Mouse (Mus musculus): ENCODE measurements around the gene C1qtnf6. TPM values are rescaled to one million over a fixed set of nuclear protein-coding genes. Genes with fewer than 3 reads are reported as not detected.

Gene C1qtnf6
- polyA plus RNA-seq (2012; rRNA removed), result 7.9 and 8.1 TPM in 2 replicates

DNA sequence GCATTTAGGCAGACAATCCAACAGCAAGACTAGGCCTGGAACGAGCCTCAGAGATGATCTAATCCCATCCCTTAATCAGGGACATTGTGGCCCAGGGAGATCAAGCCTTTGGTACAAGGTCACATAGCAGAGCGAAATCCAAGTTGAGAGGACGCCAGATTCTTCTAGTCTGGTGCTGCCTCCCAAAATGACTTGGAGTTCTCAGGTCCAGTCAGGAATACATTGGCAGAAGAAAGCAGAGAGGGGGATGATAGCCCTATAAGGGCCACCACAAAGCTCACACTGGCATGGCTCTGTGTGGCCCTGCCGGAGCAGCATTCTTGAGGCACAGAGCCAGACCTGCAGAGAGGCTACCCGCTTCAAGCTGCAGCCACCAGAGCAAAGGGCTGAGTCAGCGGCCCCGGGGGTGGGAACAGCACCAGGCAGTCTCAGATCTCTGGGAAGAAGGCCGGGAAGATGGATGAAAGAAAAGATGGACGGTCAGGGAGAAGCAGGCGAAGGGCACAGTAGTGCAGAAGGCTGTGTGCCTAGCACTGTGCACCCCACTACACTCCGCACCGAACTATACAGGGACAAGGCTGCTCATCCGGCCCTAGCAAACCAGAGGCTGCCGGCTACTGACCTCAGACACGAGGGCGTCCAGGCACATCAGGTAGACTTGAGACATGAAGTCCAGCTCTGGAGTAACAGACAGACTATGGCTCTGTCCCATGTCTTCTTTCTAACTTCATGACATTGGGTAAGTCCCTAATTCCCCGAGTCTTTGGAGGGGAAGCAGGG, at the start of gene C1qtnf6:
Gene C1qtnf6, minus strand, starts transcription at position 746 of the 780 bp plus-strand sequence.
- peaks cover 37% of the 10 kb centered on the region for H3K4me1 ChIP-seq (ENCODE audit: control insufficient read depth, insufficient read depth, insufficient read length, low read length)
- H3K27me3 ChIP-seq (ENCODE audit: control insufficient read depth, insufficient read depth, low read length), result no peaks in the 10 kb centered on the region
- peak within 1 kb of the TSS; percentile 73 for H3K27ac ChIP-seq (ENCODE audit: insufficient read depth, low read depth, low read length)
- 72% methylated on average over 17 of the region's 17 CpGs for WGBS
- TF ChIP-seq POLR2A (IDR thresholded peaks at IDR 0.05; ENCODE audit: low read depth, low read length) (no peak), CTCF (IDR thresholded peaks at IDR 0.05; ENCODE audit: extremely low read depth, insufficient read length, insufficient replicate concordance, low read depth, low read length) (no peak)
- H3K4me3 ChIP-seq (ENCODE audit: low read depth, low read length), result peak within 1 kb of the TSS; percentile 59
- H3K36me3 ChIP-seq (ENCODE audit: control insufficient read depth, insufficient read depth, low read length), result no peaks in the 10 kb centered on the region

DNA sequence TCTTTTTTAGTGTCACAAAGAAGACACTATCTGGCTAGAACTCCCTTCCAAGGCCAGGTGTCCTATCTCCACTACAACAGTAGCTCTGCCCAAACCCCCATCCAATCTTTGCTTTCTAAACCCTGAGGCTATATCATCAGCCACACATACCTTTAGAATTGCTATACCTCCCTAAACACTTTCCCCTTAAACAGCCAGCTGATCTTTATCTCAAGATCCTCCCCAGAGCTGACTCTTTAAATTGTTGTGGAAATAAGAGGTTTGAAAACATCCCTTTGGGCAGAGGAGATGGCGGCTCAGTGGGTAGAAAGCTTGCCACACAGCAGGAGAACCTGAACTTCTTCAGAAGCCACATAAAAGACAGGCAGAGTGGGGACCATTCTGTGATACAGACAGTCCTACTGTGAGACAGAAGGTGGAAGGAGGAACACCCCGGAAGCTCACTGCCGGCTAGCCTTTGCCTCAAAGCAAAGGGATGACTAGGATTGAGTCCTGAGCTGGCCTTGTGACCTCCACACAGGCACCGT, 45.1 kb upstream of the C1qtnf6 start:
- Histone ChIP-seq H3K27me3 (ENCODE audit: control insufficient read depth, insufficient read depth, low read length) (no peaks in the 10 kb centered on the region), H3K4me1 (ENCODE audit: control insufficient read depth, insufficient read depth, insufficient read length, low read length) (peaks cover 10% of the 10 kb centered on the region; the same call in 1 of the 2 replicates), H3K36me3 (ENCODE audit: control insufficient read depth, insufficient read depth, low read length) (no peaks in the 10 kb centered on the region), H3K4me3 (ENCODE audit: low read depth, low read length) (no peak overlapping the region), H3K27ac (ENCODE audit: insufficient read depth, low read depth, low read length) (no peak overlapping the region)
- TF ChIP-seq CTCF (IDR thresholded peaks at IDR 0.05; ENCODE audit: extremely low read depth, insufficient read length, insufficient replicate concordance, low read depth, low read length), result no peak
- no peak for TF ChIP-seq POLR2A (IDR thresholded peaks at IDR 0.05; ENCODE audit: low read depth, low read length)
- 78% methylated on average over 4 of the region's 4 CpGs for WGBS

DNA sequence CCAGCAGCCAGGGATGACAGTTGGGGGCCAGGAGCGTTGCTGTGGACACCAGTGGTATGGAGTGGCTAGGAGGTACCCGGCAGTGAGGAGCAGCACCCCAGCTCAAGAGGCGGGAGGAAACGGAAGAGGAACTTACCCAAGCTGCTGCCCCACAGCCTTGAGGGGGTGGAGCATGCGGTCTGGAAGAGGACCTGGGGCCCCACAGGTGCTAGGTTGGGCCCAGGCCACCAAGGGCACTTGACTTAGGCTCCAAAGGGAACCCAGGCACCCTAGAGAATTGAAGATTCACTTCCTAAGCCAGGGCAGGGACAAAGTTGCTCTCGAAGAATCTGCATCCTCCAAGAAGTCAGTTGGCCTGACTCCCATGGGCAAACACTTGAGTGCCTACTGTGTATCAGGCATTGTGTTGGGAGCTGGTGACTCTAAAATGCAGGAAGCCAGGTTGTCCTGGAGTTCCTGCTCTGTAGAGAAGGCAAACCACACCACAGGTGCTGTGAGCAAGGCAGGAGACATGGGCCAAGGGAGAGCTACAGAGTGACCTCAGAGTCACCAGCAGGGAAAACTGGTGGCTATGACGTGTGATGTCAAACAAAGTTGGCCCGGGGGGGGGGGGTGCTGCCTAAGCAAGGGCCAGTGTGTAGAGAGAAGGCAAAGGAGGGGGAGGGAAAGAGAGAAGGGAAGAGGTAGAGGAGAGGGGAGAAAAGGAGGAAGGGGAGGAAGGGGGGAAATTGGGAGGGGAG, 41.6 kb upstream of the C1qtnf6 start, which contains the start of gene Rac2:
Gene Rac2, minus strand, starts transcription at position 126 of the 740 bp plus-strand sequence.
- peak within 1 kb of the TSS; percentile 75 for H3K27ac ChIP-seq (ENCODE audit: insufficient read depth, low read depth, low read length)
- no peaks in the 10 kb centered on the region for H3K27me3 ChIP-seq (ENCODE audit: control insufficient read depth, insufficient read depth, low read length)
- H3K4me1 ChIP-seq (ENCODE audit: control insufficient read depth, insufficient read depth, insufficient read length, low read length), result 0 out of 2 replicates have a peak, but pooled peaks cover 6% of the 10 kb centered on the region
- no peaks in the 10 kb centered on the region for H3K36me3 ChIP-seq (ENCODE audit: control insufficient read depth, insufficient read depth, low read length)
- peak within 1 kb of the TSS; percentile 63 for H3K4me3 ChIP-seq (ENCODE audit: low read depth, low read length)
- TF ChIP-seq POLR2A (IDR thresholded peaks at IDR 0.05; ENCODE audit: low read depth, low read length), result 0 out of 2 replicates have a peak, but pooled peaks have one; percentile 20
- no peak for TF ChIP-seq CTCF (IDR thresholded peaks at IDR 0.05; ENCODE audit: extremely low read depth, insufficient read length, insufficient replicate concordance, low read depth, low read length)
- 52% methylated on average over 8 of the region's 8 CpGs for WGBS

DNA sequence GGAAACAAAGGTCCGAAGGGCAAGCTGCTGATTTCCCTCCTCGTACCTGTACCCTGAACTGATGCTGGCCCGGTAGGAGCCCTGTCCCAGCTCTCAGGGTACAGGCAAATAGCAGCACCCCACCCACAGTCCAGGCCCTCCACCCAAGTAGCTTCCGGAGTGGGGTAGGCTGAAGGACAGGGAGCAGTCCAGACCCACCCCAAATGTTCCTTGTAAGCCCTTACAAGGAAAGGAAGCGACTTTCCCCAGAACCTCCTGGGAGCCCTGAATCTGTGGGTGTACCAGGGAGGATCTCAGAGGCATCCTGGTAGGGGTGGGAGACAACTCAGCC, 41.0 kb upstream of the C1qtnf6 start:
- no peak for TF ChIP-seq CTCF (IDR thresholded peaks at IDR 0.05; ENCODE audit: extremely low read depth, insufficient read length, insufficient replicate concordance, low read depth, low read length)
- no peak for TF ChIP-seq POLR2A (IDR thresholded peaks at IDR 0.05; ENCODE audit: low read depth, low read length)
- 0 out of 2 replicates have a peak, but pooled peaks cover 6% of the 10 kb centered on the region for H3K4me1 ChIP-seq (ENCODE audit: control insufficient read depth, insufficient read depth, insufficient read length, low read length)
- H3K4me3 ChIP-seq (ENCODE audit: low read depth, low read length), result peak overlapping the region; percentile 63
- no peaks in the 10 kb centered on the region for H3K27me3 ChIP-seq (ENCODE audit: control insufficient read depth, insufficient read depth, low read length)
- H3K36me3 ChIP-seq (ENCODE audit: control insufficient read depth, insufficient read depth, low read length), result no peaks in the 10 kb centered on the region
- WGBS, result 63% methylated on average over 5 of the region's 5 CpGs
- H3K27ac ChIP-seq (ENCODE audit: insufficient read depth, low read depth, low read length), result peak overlapping the region; percentile 75

DNA sequence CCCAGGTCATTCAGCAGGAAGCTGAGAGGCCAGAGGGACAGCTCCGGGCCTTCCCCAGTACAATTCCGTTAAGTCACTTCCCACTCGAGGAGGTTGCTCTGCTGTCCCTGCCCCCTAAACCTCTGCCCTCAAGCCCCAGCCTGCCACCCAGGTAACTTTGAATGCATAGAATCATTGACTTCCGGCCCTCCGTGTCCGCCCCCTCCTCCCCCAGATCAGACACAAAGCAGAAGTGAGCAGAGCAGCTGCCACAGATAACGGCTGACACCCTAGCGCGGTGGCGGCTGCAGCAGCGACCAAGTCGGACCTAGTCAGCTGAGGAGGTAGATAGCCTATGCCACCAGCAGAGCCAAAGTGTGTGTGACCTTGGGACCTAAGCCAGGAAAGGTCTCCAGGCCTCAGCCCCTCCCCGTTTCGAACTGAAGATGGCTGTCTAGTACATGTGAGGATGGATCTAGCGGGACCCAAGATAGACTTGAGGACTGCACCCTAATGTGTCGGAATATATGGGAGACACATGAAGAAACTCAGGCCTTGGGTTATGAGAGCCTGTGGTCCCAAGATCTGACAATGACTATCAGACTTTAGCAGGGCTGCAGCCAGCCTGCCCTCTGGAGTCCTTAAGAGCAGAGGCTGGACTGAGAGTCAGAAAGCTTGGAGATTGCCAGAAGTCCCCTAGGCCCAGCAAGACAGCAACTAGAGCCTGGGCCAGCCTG, 40.5 kb upstream of the C1qtnf6 start:
- 24% methylated on average over 16 of the region's 16 CpGs for WGBS
- Histone ChIP-seq H3K4me1 (ENCODE audit: control insufficient read depth, insufficient read depth, insufficient read length, low read length) (0 out of 2 replicates have a peak, but pooled peaks cover 6% of the 10 kb centered on the region), H3K27me3 (ENCODE audit: control insufficient read depth, insufficient read depth, low read length) (no peaks in the 10 kb centered on the region), H3K27ac (ENCODE audit: insufficient read depth, low read depth, low read length) (peak overlapping the region; percentile 75), H3K36me3 (ENCODE audit: control insufficient read depth, insufficient read depth, low read length) (no peaks in the 10 kb centered on the region), H3K4me3 (ENCODE audit: low read depth, low read length) (peak overlapping the region; percentile 63)
- TF ChIP-seq CTCF (IDR thresholded peaks at IDR 0.05; ENCODE audit: extremely low read depth, insufficient read length, insufficient replicate concordance, low read depth, low read length) (no peak), POLR2A (IDR thresholded peaks at IDR 0.05; ENCODE audit: low read depth, low read length) (no peak)

DNA sequence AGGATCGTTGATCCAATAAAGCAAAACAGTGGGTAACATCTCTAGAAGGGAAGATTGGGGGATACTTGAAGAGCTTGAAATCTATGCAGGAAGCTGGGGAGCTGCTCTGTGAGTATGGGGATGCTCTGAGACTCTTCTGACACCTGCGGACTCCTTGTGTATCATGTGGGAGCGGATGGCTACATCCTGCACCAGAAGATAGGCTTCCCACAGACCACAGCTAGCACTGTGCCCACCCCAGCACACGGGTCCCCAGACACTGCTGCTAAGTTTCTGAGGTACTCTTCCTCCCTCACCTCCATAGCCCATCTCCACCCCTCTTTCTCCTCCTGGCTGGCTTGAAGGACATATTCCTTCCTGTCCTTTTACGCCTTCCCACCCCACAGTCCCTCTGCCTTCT, 39.0 kb upstream of the C1qtnf6 start:
- Histone ChIP-seq H3K4me1 (ENCODE audit: control insufficient read depth, insufficient read depth, insufficient read length, low read length) (peaks cover 6% of the 10 kb centered on the region; the same call in 1 of the 2 replicates), H3K27ac (ENCODE audit: insufficient read depth, low read depth, low read length) (no peak overlapping the region), H3K4me3 (ENCODE audit: low read depth, low read length) (no peak overlapping the region), H3K36me3 (ENCODE audit: control insufficient read depth, insufficient read depth, low read length) (no peaks in the 10 kb centered on the region), H3K27me3 (ENCODE audit: control insufficient read depth, insufficient read depth, low read length) (no peaks in the 10 kb centered on the region)
- 93% methylated on average over 5 of the region's 5 CpGs for WGBS
- TF ChIP-seq CTCF (IDR thresholded peaks at IDR 0.05; ENCODE audit: extremely low read depth, insufficient read length, insufficient replicate concordance, low read depth, low read length) (no peak), POLR2A (IDR thresholded peaks at IDR 0.05; ENCODE audit: low read depth, low read length) (no peak)

Data from small intestine, adult 2 months (tissue).